In genomic region chr10:115313641-115314286, GRCm38 (mm10) we compare ENCODE assay signal across 8 mouse cellular contexts. TPM values are rescaled to one million over a fixed set of nuclear protein-coding genes. Genes with fewer than 3 reads are reported as not detected.
A peak's percentile ranks its signal among the peaks of the same experiment; 100 is the strongest.
DNase-seq lines count a peak whose midpoint lies in the region; ATAC-seq lines count a peak whose summit lies in the region.

No protein-coding gene starts in this region.

- H3K27ac ChIP-seq in lung, embryonic 16.5 days (ENCODE audit: low read length): no peak overlapping the region
- no peak overlapping the region for H3K27ac ChIP-seq in forebrain, embryonic 16.5 days (ENCODE audit: low read length)
- H3K27ac ChIP-seq in limb, embryonic 10.5 days: no peak overlapping the region

- WGBS in lung, embryonic 16.5 days: 67% methylated on average over 14 of the region's 14 CpGs
- WGBS in forebrain, embryonic 16.5 days: 61% methylated on average over 14 of the region's 14 CpGs
- WGBS in limb, embryonic 10.5 days: 89% methylated on average over 14 of the region's 14 CpGs

- no peak for DNase-seq in lung, postnatal 25 days (ENCODE audit: low spot score)
- DNase-seq in limb, embryonic 10.5 days (ENCODE audit: low spot score): no peak
- peak; percentile 37 for DNase-seq in splenic B cell, adult 2 months (ENCODE audit: low read depth, low spot score)
- DNase-seq in adrenal gland, adult 18-20 months (ENCODE audit: low spot score in 2 of 2): no peak
- no peak for DNase-seq in ovary, postnatal 36 days (ENCODE audit: low spot score)
- no peak for DNase-seq in right cerebral cortex, postnatal 25 days

- peak overlapping the region; percentile 85 for H3K4me2 ChIP-seq in lung, embryonic 16.5 days (ENCODE audit: low read depth, low read length)
- H3K4me2 ChIP-seq in forebrain, embryonic 16.5 days (ENCODE audit: low read length): peak overlapping the region; percentile 87

- ATAC-seq in lung, embryonic 16.5 days (ENCODE audit: low read depth): no peak
- ATAC-seq in forebrain, embryonic 16.5 days: no peak

- H3K4me3 ChIP-seq in lung, embryonic 16.5 days (ENCODE audit: low read length): peak overlapping the region; percentile 78
- H3K4me3 ChIP-seq in forebrain, embryonic 16.5 days (replicated peaks; ENCODE audit: low read length): peak overlapping the region; percentile 91
- H3K4me3 ChIP-seq in limb, embryonic 10.5 days: peak overlapping the region; percentile 74

- H3K36me3 ChIP-seq in lung, embryonic 16.5 days (ENCODE audit: control insufficient read depth, insufficient read depth, low read length): no peaks in the 10 kb centered on the region
- no peaks in the 10 kb centered on the region for H3K36me3 ChIP-seq in forebrain, embryonic 16.5 days (ENCODE audit: control insufficient read depth, insufficient read depth)
- H3K36me3 ChIP-seq in limb, embryonic 10.5 days: peaks cover 10% of the 10 kb centered on the region; the same call in 1 of the 2 replicates
- no peaks in the 10 kb centered on the region; the same call in 1 of the 2 replicates for H3K36me3 ChIP-seq in splenic B cell, adult 2 months (ENCODE audit: control insufficient read depth, insufficient read depth, low read length, poor library complexity, severe bottlenecking)

- H3K4me1 ChIP-seq in lung, embryonic 16.5 days (replicated peaks; ENCODE audit: control insufficient read depth, insufficient read depth, low read length): peaks cover 26% of the 10 kb centered on the region
- H3K4me1 ChIP-seq in forebrain, embryonic 16.5 days (replicated peaks; ENCODE audit: control insufficient read depth, insufficient read depth, low read length): peaks cover 23% of the 10 kb centered on the region
- peaks cover 32% of the 10 kb centered on the region for H3K4me1 ChIP-seq in limb, embryonic 10.5 days

- no peaks in the 10 kb centered on the region for H3K9me3 ChIP-seq in lung, embryonic 16.5 days (ENCODE audit: control insufficient read depth, low read length)
- H3K9me3 ChIP-seq in forebrain, embryonic 16.5 days (ENCODE audit: control insufficient read depth, low read length): no peaks in the 10 kb centered on the region
- H3K9me3 ChIP-seq in limb, embryonic 10.5 days (replicated peaks): no peaks in the 10 kb centered on the region

- H3K27me3 ChIP-seq in lung, embryonic 16.5 days (ENCODE audit: control insufficient read depth, insufficient read depth, low read depth, low read length): no peaks in the 10 kb centered on the region
- H3K27me3 ChIP-seq in forebrain, embryonic 16.5 days (replicated peaks; ENCODE audit: control insufficient read depth, insufficient read depth, low read length): no peaks in the 10 kb centered on the region
- no peaks in the 10 kb centered on the region for H3K27me3 ChIP-seq in limb, embryonic 10.5 days (ENCODE audit: low read depth, poor library complexity, severe bottlenecking)
- no peaks in the 10 kb centered on the region for H3K27me3 ChIP-seq in splenic B cell, adult 2 months (ENCODE audit: control insufficient read depth, insufficient read depth, low read length, poor library complexity, severe bottlenecking)

- peak overlapping the region; percentile 90 for H3K9ac ChIP-seq in lung, embryonic 16.5 days (ENCODE audit: low read length)
- peak overlapping the region; percentile 85 for H3K9ac ChIP-seq in forebrain, embryonic 16.5 days (replicated peaks; ENCODE audit: low read depth, low read length)

RNA-seq across cellular contexts. Expression of gene Rab21, which starts 1.6 kb away (rescaled TPM):
- 3.8 and 4.0 TPM in 2 replicates for polyA plus RNA-seq in lung, embryonic 16.5 days (2015; fragmentation: Nextera tagmentation; extraction: Ambion mirVana)
- 5.1 and 6.0 TPM in 2 replicates for polyA plus RNA-seq in forebrain, embryonic 16.5 days (2015; fragmentation: Nextera tagmentation; extraction: Ambion mirVana)
- polyA plus RNA-seq in limb, embryonic 10.5 days (2016; fragmentation: Nextera tagmentation; extraction: Ambion mirVana): 2.2 and 2.6 TPM in 2 replicates
- 10 to 100 TPM; 54.8 to 61.1 TPM for total RNA-seq in adrenal gland, adult 18-20 months (2021)

RNA-seq across cellular contexts. Expression of gene Tmem19, which starts 48.5 kb away (rescaled TPM):
- polyA plus RNA-seq in lung, embryonic 16.5 days (2015; fragmentation: Nextera tagmentation; extraction: Ambion mirVana): 28.9 and 30.7 TPM in 2 replicates
- polyA plus RNA-seq in forebrain, embryonic 16.5 days (2015; fragmentation: Nextera tagmentation; extraction: Ambion mirVana): 40.8 and 43.9 TPM in 2 replicates
- 21.2 and 26.2 TPM in 2 replicates for polyA plus RNA-seq in limb, embryonic 10.5 days (2016; fragmentation: Nextera tagmentation; extraction: Ambion mirVana)
- total RNA-seq in adrenal gland, adult 18-20 months (2021): 10 to 100 TPM; 27.2 to 37.8 TPM
